Mouse (Mus musculus): ENCODE measurements around the gene Mpdz.

The Mpdz gene

GRCm38 (mm10) chr4:81442078-81442981, at the start of gene Mpdz:
Mpdz (minus strand) TSS chr4:81442815.
- DNase-seq (ENCODE audit: low read depth, low spot score) = no peak

GRCm38 (mm10) chr4:81490556-81490955, 47.9 kb upstream of the Mpdz start:
- no peak for DNase-seq (ENCODE audit: low read depth, low spot score)

GRCm38 (mm10) chr4:81484603-81485002, 42.0 kb upstream of the Mpdz start:
- no peak for DNase-seq (ENCODE audit: low read depth, low spot score)

- DNase-seq (ENCODE audit: low read depth, low spot score) = no peak
These were observed 41.4 kb upstream of the Mpdz start for GRCm38 (mm10) chr4:81483887-81484602.

GRCm38 (mm10) chr4:81483159-81483558, 40.5 kb upstream of the Mpdz start:
- DNase-seq (ENCODE audit: low read depth, low spot score) = no peak

- DNase-seq (ENCODE audit: low read depth, low spot score) = no peak
These were observed 24.2 kb upstream of the Mpdz start for GRCm38 (mm10) chr4:81466821-81467220.

- no peak for DNase-seq (ENCODE audit: low read depth, low spot score)
These were observed 22.6 kb upstream of the Mpdz start for GRCm38 (mm10) chr4:81465172-81465571.

GRCm38 (mm10) chr4:81462253-81462652, 19.6 kb upstream of the Mpdz start:
- DNase-seq (ENCODE audit: low read depth, low spot score) = no peak

- no peak for DNase-seq (ENCODE audit: low read depth, low spot score)
These were observed 16.3 kb upstream of the Mpdz start for GRCm38 (mm10) chr4:81458921-81459320.

- no peak for DNase-seq (ENCODE audit: low read depth, low spot score)
These were observed 11.2 kb upstream of the Mpdz start for GRCm38 (mm10) chr4:81453806-81454205.

GRCm38 (mm10) chr4:81452183-81452582, 9.6 kb upstream of the Mpdz start:
- no peak for DNase-seq (ENCODE audit: low read depth, low spot score)

- DNase-seq (ENCODE audit: low read depth, low spot score) = no peak
These were observed 6.8 kb upstream of the Mpdz start for GRCm38 (mm10) chr4:81449413-81449812.

GRCm38 (mm10) chr4:81443566-81443965, 951 bp upstream of the Mpdz start:
- DNase-seq (ENCODE audit: low read depth, low spot score) = no peak

- DNase-seq (ENCODE audit: low read depth, low spot score) = no peak
These were observed 8.7 kb downstream of the Mpdz start for GRCm38 (mm10) chr4:81433961-81434360.

GRCm38 (mm10) chr4:81430826-81431225, 11.8 kb downstream of the Mpdz start:
- no peak for DNase-seq (ENCODE audit: low read depth, low spot score)

GRCm38 (mm10) chr4:81430105-81430504, 12.5 kb downstream of the Mpdz start:
- no peak for DNase-seq (ENCODE audit: low read depth, low spot score)

GRCm38 (mm10) chr4:81429670-81430069, 12.9 kb downstream of the Mpdz start:
- no peak for DNase-seq (ENCODE audit: low read depth, low spot score)

GRCm38 (mm10) chr4:81423556-81423955, 19.1 kb downstream of the Mpdz start:
- DNase-seq (ENCODE audit: low read depth, low spot score) = no peak

GRCm38 (mm10) chr4:81421621-81422020, 21.0 kb downstream of the Mpdz start:
- no peak for DNase-seq (ENCODE audit: low read depth, low spot score)

GRCm38 (mm10) chr4:81415324-81416026, 27.1 kb downstream of the Mpdz start:
- DNase-seq (ENCODE audit: low read depth, low spot score) = no peak

GRCm38 (mm10) chr4:81414684-81415323, 27.8 kb downstream of the Mpdz start:
- no peak for DNase-seq (ENCODE audit: low read depth, low spot score)

- no peak for DNase-seq (ENCODE audit: low read depth, low spot score)
These were observed 45.7 kb downstream of the Mpdz start for GRCm38 (mm10) chr4:81396883-81397282.
